Mouse (Mus musculus) myocyte (in vitro differentiated cells): ENCODE results near the gene Prpf4b. TPM values are rescaled to one million over a fixed set of nuclear protein-coding genes. Genes with fewer than 3 reads are reported as not detected.
"Not testable (repeated sequence)": the region's sequence is repeated elsewhere in the genome, so short reads cannot be mapped to it uniquely, and the experiment has no call there.

ENCODE experiments used
- H3K27me3 ChIP-seq: one replicate; pipeline ENCODE4 v1.6.1; 2011; ENCODE audit not compliant: control insufficient read depth, insufficient read depth, insufficient read length
- H3K36me3 ChIP-seq: one replicate; pipeline ENCODE4 v1.6.1; 2011; ENCODE audit not compliant: control insufficient read depth, insufficient read depth
- H3K4me2 ChIP-seq: one replicate; pipeline ENCODE4 v1.6.1; 2011; ENCODE audit warnings: low read depth, control low read depth
- H3K4me3 ChIP-seq: one replicate; pipeline ENCODE4 v1.5.1; 2011; ENCODE audit warnings: mild to moderate bottlenecking, control low read depth, moderate library complexity
- H3K79me2 ChIP-seq: one replicate; pipeline ENCODE4 v1.6.1; 2011; ENCODE audit not compliant: control insufficient read depth, insufficient read depth
- H3ac ChIP-seq: one replicate; pipeline ENCODE4 v1.6.1; 2011; ENCODE audit not compliant: control insufficient read depth, insufficient read length
- CEBPB ChIP-seq: IDR thresholded peaks from 2 replicates; pipeline ENCODE4 v1.6.1; 2011; ENCODE audit warnings: mild to moderate bottlenecking, moderate library complexity; ENCODE audit not compliant: poor library complexity, insufficient read depth, severe bottlenecking
- E2F4 ChIP-seq: IDR thresholded peaks from one replicate; pipeline ENCODE4 v1.6.1; 2011; ENCODE audit warnings: mild to moderate bottlenecking, control low read depth, moderate library complexity; ENCODE audit not compliant: insufficient read depth
- MAX ChIP-seq: IDR thresholded peaks from one replicate; pipeline ENCODE4 v1.6.1; 2011; ENCODE audit warnings: low read depth, mild to moderate bottlenecking, control low read depth
- MYOD1 ChIP-seq, 3 experiments: IDR thresholded peaks; one replicate each; pipeline ENCODE4 v1.6.1; 2011; ENCODE audit warnings: control low read depth in 2 of 3, low read depth in 2 of 3, mild to moderate bottlenecking in 2 of 3, moderate library complexity in 1 of 3; ENCODE audit not compliant: insufficient read length in 2 of 3, control insufficient read depth in 1 of 3
- MYOG ChIP-seq, 3 experiments: IDR thresholded peaks; one replicate each; pipeline ENCODE4 v1.6.1; 2011; ENCODE audit warnings: control low read depth in 2 of 3, low read depth in 2 of 3, mild to moderate bottlenecking in 2 of 3; ENCODE audit not compliant: insufficient read length in 2 of 3, control insufficient read depth in 1 of 3, insufficient read depth in 1 of 3
- POLR2A ChIP-seq: IDR thresholded peaks from one replicate; pipeline ENCODE4 v1.6.1; 2011; ENCODE audit warnings: low read depth, mild to moderate bottlenecking, control low read depth, moderate library complexity; ENCODE audit not compliant: insufficient read length
- POLR2AphosphoS2 ChIP-seq: IDR thresholded peaks from one replicate; pipeline ENCODE4 v1.6.1; 2011; ENCODE audit warnings: low read depth, control low read depth; ENCODE audit not compliant: insufficient read length
- REST ChIP-seq: IDR thresholded peaks from one replicate; pipeline ENCODE4 v1.6.1; 2011; ENCODE audit warnings: mild to moderate bottlenecking, control low read depth, moderate library complexity; ENCODE audit not compliant: insufficient read depth, insufficient read length
- SRF ChIP-seq: IDR thresholded peaks from one replicate; pipeline ENCODE4 v1.6.1; 2011; ENCODE audit warnings: low read depth; ENCODE audit not compliant: control insufficient read depth, insufficient read length
- TCF12 ChIP-seq: IDR thresholded peaks from one replicate; pipeline ENCODE4 v1.6.1; 2011; ENCODE audit warnings: mild to moderate bottlenecking, control low read depth; ENCODE audit not compliant: poor library complexity, insufficient read depth, severe bottlenecking
- TCF3 ChIP-seq: IDR thresholded peaks from one replicate; pipeline ENCODE4 v1.6.1; 2011; ENCODE audit warnings: low read depth, control low read depth; ENCODE audit not compliant: insufficient read length
- USF1 ChIP-seq: IDR thresholded peaks from one replicate; pipeline ENCODE4 v1.6.1; 2011; ENCODE audit warnings: low read depth, mild to moderate bottlenecking, control low read depth, moderate library complexity
- polyA plus RNA-seq: library from polyadenylated mRNA; unstranded; fragments of >200 nt; fragmentation: generic; extraction: Trizol; gene quantifications from one replicate; pipeline ENCODE4 v1.2.1, GENCODE M21; 2012; ENCODE audit warnings: missing spikeins

Prpf4b gene
- polyA plus RNA-seq, 1 experiment = 8.1 TPM

GRCm38 (mm10) chr13:34942370-34942769 is 67.3 kb downstream of the Prpf4b start:
- no peak for TF ChIP-seq MAX
- no peak for TF ChIP-seq REST
- TF ChIP-seq CEBPB = no peak
- TF ChIP-seq MYOD1 (IDR thresholded peaks at IDR 0.05; ENCODE audit: control insufficient read depth in 1 of 3, insufficient read length in 2 of 3, low read depth in 2 of 3) = no peak
- TF ChIP-seq TCF12 = no peak
- no peak for TF ChIP-seq POLR2AphosphoS2
- TF ChIP-seq E2F4 = no peak
- no peak for TF ChIP-seq MYOG (IDR thresholded peaks at IDR 0.05; ENCODE audit: control insufficient read depth in 1 of 3, insufficient read depth in 1 of 3, insufficient read length in 2 of 3, low read depth in 2 of 3)
- no peak for TF ChIP-seq TCF3
- no peak for TF ChIP-seq USF1
- TF ChIP-seq SRF = no peak
- TF ChIP-seq POLR2A = no peak
- H3K79me2 ChIP-seq = no peaks in the 10 kb centered on the region

GRCm38 (mm10) chr13:34951437-34951836 is 76.3 kb downstream of the Prpf4b start:
- not testable (repeated sequence) for H3K36me3 ChIP-seq, H3ac ChIP-seq, H3K4me2 ChIP-seq, H3K4me3 ChIP-seq, H3K79me2 ChIP-seq, H3K27me3 ChIP-seq

More at GRCm38 (mm10) chr13:34942370-34942769, 67.3 kb downstream of the Prpf4b start:
- Histone ChIP-seq H3ac (no peak overlapping the region), H3K27me3 (no peaks in the 10 kb centered on the region), H3K4me3 (no peak overlapping the region), H3K36me3 (no peaks in the 10 kb centered on the region), H3K4me2 (no peak overlapping the region)

Other genes starting within 250 kb of the Prpf4b start
- 13.8 TPM for gene Pxdc1, start 221.8 kb upstream of the Prpf4b start, polyA plus RNA-seq
- not detected for gene Fam50b, start 140.5 kb upstream of the Prpf4b start, polyA plus RNA-seq
- gene Fam217a, start 49.0 kb downstream of the Prpf4b start, polyA plus RNA-seq = not detected
- not detected for gene 4933417A18Rik, start 49.1 kb downstream of the Prpf4b start, polyA plus RNA-seq
- not detected for gene Eci3, start 88.5 kb downstream of the Prpf4b start, polyA plus RNA-seq
- gene Eci2, start 151.8 kb downstream of the Prpf4b start, polyA plus RNA-seq = 62.9 TPM